Mouse (Mus musculus) hindbrain, embryonic 14.5 days (tissue): ENCODE results near the gene Lefty2. TPM values are rescaled to one million over a fixed set of nuclear protein-coding genes. Genes with fewer than 3 reads are reported as not detected.

ENCODE experiments used
- ATAC-seq: fragments of 200-750 bp; cut with Nextera tagmentation; 2 replicates; pipeline ENCODE4 v1.8.0; 2017; ENCODE audit warnings: moderate number of reproducible peaks, mild to moderate bottlenecking, moderate TSS enrichment, moderate library complexity; ENCODE audit not compliant: low FRiP score
- DNase-seq: peaks from one replicate; pipeline ENCODE4 v3.0.0-alpha.2; 2015; ENCODE audit warnings: low spot score
- H3K27ac ChIP-seq: fragments of 300-500 bp; sonication (generic); 2 replicates; pipeline ENCODE4 v1.5.1; 2014; ENCODE audit warnings: mild to moderate bottlenecking, moderate library complexity
- H3K27me3 ChIP-seq: fragments of 300-500 bp; sonication (generic); 2 replicates; pipeline ENCODE4 v1.6.1; 2014; ENCODE audit warnings: mild to moderate bottlenecking, low read length, mixed read lengths; ENCODE audit not compliant: control insufficient read depth, insufficient read depth
- H3K36me3 ChIP-seq: fragments of 300-500 bp; sonication (generic); replicated peaks from 2 replicates; pipeline ENCODE4 v1.6.1; 2014; ENCODE audit not compliant: control insufficient read depth, insufficient read depth
- H3K4me1 ChIP-seq: fragments of 300-500 bp; sonication (generic); replicated peaks from 2 replicates; pipeline ENCODE4 v1.6.1; 2014; ENCODE audit warnings: antibody characterized with exemption, low read length, mixed read lengths; ENCODE audit not compliant: control insufficient read depth, insufficient read depth
- H3K4me2 ChIP-seq: fragments of 300-500 bp; sonication (generic); replicated peaks from 2 replicates; pipeline ENCODE4 v1.6.1; 2014; ENCODE audit warnings: mild to moderate bottlenecking, moderate library complexity
- H3K4me3 ChIP-seq: fragments of 300-500 bp; sonication (generic); replicated peaks from 2 replicates; pipeline ENCODE4 v1.5.1; 2014; ENCODE audit warnings: mild to moderate bottlenecking, low read length
- H3K9ac ChIP-seq: fragments of 300-500 bp; sonication (generic); 2 replicates; pipeline ENCODE4 v1.6.1; 2014
- H3K9me3 ChIP-seq: fragments of 300-500 bp; sonication (generic); 2 replicates; pipeline ENCODE4 v1.6.1; 2016; ENCODE audit warnings: low read length; ENCODE audit not compliant: control insufficient read depth
- WGBS: fragments of 180-500 bp; shearing (Covaris S2); extraction: QIAGEN DNeasy Blood & Tissue Kit; methylation state at CpG from one replicate; pipeline ENCODE4 v1.1.7; 2014; 5-methylcytosine and 5-hydroxymethylcytosine counted together
- polyA plus RNA-seq: library from polyadenylated mRNA; unstranded; fragments of >200 nt; fragmentation: Nextera tagmentation; extraction: Ambion mirVana; gene quantifications from 2 replicates; pipeline ENCODE4 v1.2.1, GENCODE M21; 2014

Lefty2 gene
- polyA plus RNA-seq, 1 experiment from 2014 or later, result 1.5 TPM

- Histone ChIP-seq H3K4me1 (peaks cover 9% of the 10 kb centered on the region; the same call in 1 of the 2 replicates), H3K9ac (no peak overlapping the region), H3K27ac (no peak overlapping the region), H3K4me2 (no peak overlapping the region), H3K27me3 (peaks cover 32% of the 10 kb centered on the region), H3K9me3 (no peaks in the 10 kb centered on the region), H3K36me3 (no peaks in the 10 kb centered on the region), H3K4me3 (no peak overlapping the region)
- no peak for ATAC-seq
- DNase-seq, result no peak
- WGBS, result 84% methylated on average over 6 of the region's 6 CpGs
These were observed 53.5 kb downstream of the Lefty2 start for GRCm38 (mm10) chr1:180946448-180946847.

Other genes with a start within 250 kb of the Lefty2 start
- 0.16 TPM in 1 of 2 replicates, not detected in the other for gene Mixl1, start 196.1 kb upstream of the Lefty2 start, polyA plus RNA-seq
- gene Acbd3, start 167.1 kb upstream of the Lefty2 start, polyA plus RNA-seq, result 27.1 and 27.6 TPM in 2 replicates
- 2,816 and 2,951 TPM in 2 replicates for gene H3f3a, start 79.2 kb upstream of the Lefty2 start, polyA plus RNA-seq
- gene Sde2, start 42.0 kb upstream of the Lefty2 start, polyA plus RNA-seq, result 26.9 and 28.2 TPM in 2 replicates
- gene Pycr2, start 11.2 kb downstream of the Lefty2 start, polyA plus RNA-seq, result 63.0 and 68.0 TPM in 2 replicates
- gene Lefty1, start 41.9 kb downstream of the Lefty2 start, polyA plus RNA-seq, result 0.20 and 0.41 TPM in 2 replicates
- gene Tmem63a, start 49.2 kb downstream of the Lefty2 start, polyA plus RNA-seq, result 1.5 and 1.6 TPM in 2 replicates
- 8.7 and 10.3 TPM in 2 replicates for gene Ephx1, start 127.8 kb downstream of the Lefty2 start, polyA plus RNA-seq
- not detected in 2 replicates for gene 9130409I23Rik, start 158.1 kb downstream of the Lefty2 start, polyA plus RNA-seq